Mouse (Mus musculus): ENCODE results near the gene Pip. TPM values are rescaled to one million over a fixed set of nuclear protein-coding genes. Genes with fewer than 3 reads are reported as not detected.

Gene Pip
- polyA plus RNA-seq (2014; fragmentation: Illumina TruSeq; extraction: RNeasy Lipid Tissue Mini Kit (QIAGEN cat#74804)) = not detected

GRCm38 (mm10) chr6:41847235-41847634 lies at the start of gene Pip:
Gene Pip, plus strand, starts transcription at chr6:41847535.

GRCm38 (mm10) chr6:41852689-41853088 lies 5.4 kb downstream of the Pip start, which contains the start of gene Sval2:
Gene Sval2, plus strand, starts transcription at chr6:41852989.

Other genes starting within 250 kb of the Pip start
- gene Ephb6, start 242.1 kb upstream of the Pip start, polyA plus RNA-seq (2014; fragmentation: Illumina TruSeq; extraction: RNeasy Lipid Tissue Mini Kit (QIAGEN cat#74804)) = 0.31 TPM
- 0.14 TPM for gene Trpv6, start 211.1 kb upstream of the Pip start, polyA plus RNA-seq (2014; fragmentation: Illumina TruSeq; extraction: RNeasy Lipid Tissue Mini Kit (QIAGEN cat#74804))
- gene Trpv5, start 166.8 kb upstream of the Pip start, polyA plus RNA-seq (2014; fragmentation: Illumina TruSeq; extraction: RNeasy Lipid Tissue Mini Kit (QIAGEN cat#74804)) = not detected
- not detected for gene Llcfc1, start 163.1 kb upstream of the Pip start, polyA plus RNA-seq (2014; fragmentation: Illumina TruSeq; extraction: RNeasy Lipid Tissue Mini Kit (QIAGEN cat#74804))
- gene Kel, start 143.2 kb upstream of the Pip start, polyA plus RNA-seq (2014; fragmentation: Illumina TruSeq; extraction: RNeasy Lipid Tissue Mini Kit (QIAGEN cat#74804)) = not detected
- gene Olfr459, start 72.4 kb upstream of the Pip start, polyA plus RNA-seq (2014; fragmentation: Illumina TruSeq; extraction: RNeasy Lipid Tissue Mini Kit (QIAGEN cat#74804)) = not detected
- gene Sval2, start 5.5 kb downstream of the Pip start, polyA plus RNA-seq (2014; fragmentation: Illumina TruSeq; extraction: RNeasy Lipid Tissue Mini Kit (QIAGEN cat#74804)) = not detected
- gene Sval1, start 104.1 kb downstream of the Pip start, polyA plus RNA-seq (2014; fragmentation: Illumina TruSeq; extraction: RNeasy Lipid Tissue Mini Kit (QIAGEN cat#74804)) = not detected
- gene Sval3, start 120.6 kb downstream of the Pip start, polyA plus RNA-seq (2014; fragmentation: Illumina TruSeq; extraction: RNeasy Lipid Tissue Mini Kit (QIAGEN cat#74804)) = not detected
- gene Sva, start 190.9 kb downstream of the Pip start, polyA plus RNA-seq (2014; fragmentation: Illumina TruSeq; extraction: RNeasy Lipid Tissue Mini Kit (QIAGEN cat#74804)) = not detected

Data from ovary, adult 10 weeks (tissue).